Mouse (Mus musculus) CD8-positive naive resting alpha-beta T cell, adult 2 months (primary cell): Measurements from ENCODE around the gene Crtc1.

ENCODE experiments used
- DNase-seq, 2 experiments: peaks; one replicate each; pipeline ENCODE4 v3.0.0; 2022; ENCODE audit warnings: low read depth in 2 of 2, low spot score in 2 of 2

The Crtc1 gene

GRCm38 (mm10) chr8:70352657-70353151, 86.7 kb downstream of the Crtc1 start:
- peak; percentile 55 to 64 for DNase-seq

- no peak for DNase-seq
Measured at GRCm38 (mm10) chr8:70352000-70352384, 87.4 kb downstream of the Crtc1 start.

- no peak for DNase-seq
Measured at GRCm38 (mm10) chr8:70351035-70351999, 88.1 kb downstream of the Crtc1 start.

- no peak for DNase-seq
Measured at GRCm38 (mm10) chr8:70347860-70348420, 91.4 kb downstream of the Crtc1 start.

GRCm38 (mm10) chr8:70347443-70347842, 91.9 kb downstream of the Crtc1 start:
- DNase-seq: no peak

GRCm38 (mm10) chr8:70344279-70344678, 95.1 kb downstream of the Crtc1 start:
- DNase-seq: no peak

GRCm38 (mm10) chr8:70343696-70344095, 95.7 kb downstream of the Crtc1 start:
- no peak for DNase-seq

- no peak for DNase-seq
Measured at GRCm38 (mm10) chr8:70343076-70343475, 96.3 kb downstream of the Crtc1 start.

- DNase-seq: no peak
Measured at GRCm38 (mm10) chr8:70342007-70342406, 97.4 kb downstream of the Crtc1 start.

GRCm38 (mm10) chr8:70340659-70341058, 98.7 kb downstream of the Crtc1 start:
- no peak for DNase-seq

- DNase-seq: no peak
Measured at GRCm38 (mm10) chr8:70338931-70339330, 100.4 kb downstream of the Crtc1 start.

GRCm38 (mm10) chr8:70332878-70333202, 106.5 kb downstream of the Crtc1 start:
- DNase-seq: no peak
